Mouse (Mus musculus) midbrain, postnatal 0 days (tissue): Measurements from ENCODE around the gene Stap2. TPM values are rescaled to one million over a fixed set of nuclear protein-coding genes. Genes with fewer than 3 reads are reported as not detected.

Source experiments
- ATAC-seq: fragments of 200-750 bp; cut with Nextera tagmentation; 2 replicates; pipeline ENCODE4 v1.8.0; 2017; ENCODE audit warnings: moderate number of reproducible peaks, mild to moderate bottlenecking, moderate TSS enrichment, moderate library complexity; ENCODE audit not compliant: low FRiP score
- DNase-seq: peaks from one replicate; pipeline ENCODE4 v3.0.0-alpha.2; 2015; ENCODE audit warnings: low spot score
- H3K27ac ChIP-seq: fragments of 300-500 bp; sonication (generic); 2 replicates; pipeline ENCODE4 v1.5.1; 2014; ENCODE audit warnings: low read depth, mild to moderate bottlenecking, low read length, mixed read lengths
- H3K27me3 ChIP-seq: fragments of 300-500 bp; sonication (generic); 2 replicates; pipeline ENCODE4 v1.6.1; 2014; ENCODE audit warnings: low read length, control low read depth, mixed read lengths; ENCODE audit not compliant: insufficient read depth
- H3K36me3 ChIP-seq: fragments of 300-500 bp; sonication (generic); 2 replicates; pipeline ENCODE4 v1.6.1; 2014; ENCODE audit warnings: low read length, control low read depth, mixed read lengths; ENCODE audit not compliant: insufficient read depth
- H3K4me1 ChIP-seq: fragments of 300-500 bp; sonication (generic); 2 replicates; pipeline ENCODE4 v1.6.1; 2014; ENCODE audit warnings: mild to moderate bottlenecking, control low read depth, antibody characterized with exemption, low read length, mixed read lengths; ENCODE audit not compliant: insufficient read depth
- H3K4me2 ChIP-seq: fragments of 300-500 bp; sonication (generic); 2 replicates; pipeline ENCODE4 v1.6.1; 2014; ENCODE audit warnings: low read depth, mild to moderate bottlenecking, low read length, mixed read lengths; ENCODE audit not compliant: poor library complexity, severe bottlenecking
- H3K4me3 ChIP-seq: fragments of 300-500 bp; sonication (generic); 2 replicates; pipeline ENCODE4 v1.5.1; 2014; ENCODE audit warnings: low read depth, mild to moderate bottlenecking, low read length, moderate library complexity
- H3K9ac ChIP-seq: fragments of 300-500 bp; sonication (generic); replicated peaks from 2 replicates; pipeline ENCODE4 v1.6.1; 2014; ENCODE audit warnings: mild to moderate bottlenecking, low read length, moderate library complexity, mixed read lengths; ENCODE audit not compliant: poor library complexity, severe bottlenecking
- H3K9me3 ChIP-seq: fragments of 300-500 bp; sonication (generic); 2 replicates; pipeline ENCODE4 v1.6.1; 2016; ENCODE audit warnings: low read length, control low read depth
- CTCF ChIP-seq: IDR thresholded peaks from 2 replicates; pipeline ENCODE4 v1.5.1; 2016; ENCODE audit warnings: antibody characterized with exemption, mild to moderate bottlenecking
- WGBS: fragments of 180-500 bp; shearing (Covaris S2); extraction: QIAGEN DNeasy Blood & Tissue Kit; methylation state at CpG from one replicate; pipeline ENCODE4 v1.1.7; 2014; 5-methylcytosine and 5-hydroxymethylcytosine counted together
- polyA plus RNA-seq: library from polyadenylated mRNA; unstranded; fragments of >200 nt; fragmentation: Nextera tagmentation; extraction: Ambion mirVana; gene quantifications from 2 replicates; pipeline ENCODE4 v1.2.1, GENCODE M21; 2015
- total RNA-seq: library from RNA; depleted of rRNA; stranded (reverse); fragments of >200 nt; gene quantifications from 2 replicates; pipeline ENCODE4 v1.2.3, GENCODE M21; 2014

Stap2 gene
- total and polyA plus RNA-seq, 2 experiments from 2014 or later: 2.4 to 4.3 TPM

GRCm38 (mm10) chr17:56027801-56028441 is 22.5 kb upstream of the Stap2 start:
- H3K27me3 ChIP-seq: no peaks in the 10 kb centered on the region
- no peak overlapping the region for H3K9ac ChIP-seq
- ATAC-seq (no peak), DNase-seq (no peak)
- H3K9me3 ChIP-seq: no peaks in the 10 kb centered on the region
- H3K36me3 ChIP-seq: peaks cover 18% of the 10 kb centered on the region
- no peak overlapping the region for H3K4me2 ChIP-seq
- no peak for TF ChIP-seq CTCF
- H3K4me3 ChIP-seq: no peak overlapping the region
- H3K4me1 ChIP-seq: 0 out of 2 replicates have a peak, but pooled peaks cover 2% of the 10 kb centered on the region
- WGBS: 92% methylated on average over 5 of the region's 5 CpGs
- H3K27ac ChIP-seq: no peak overlapping the region

GRCm38 (mm10) chr17:56026881-56027280 is 21.5 kb upstream of the Stap2 start:
- WGBS: 86% methylated on average over 1 of the region's 1 CpGs
- DNase-seq (no peak), ATAC-seq (no peak)
- no peak for TF ChIP-seq CTCF
- Histone ChIP-seq H3K27me3 (no peaks in the 10 kb centered on the region), H3K27ac (no peak overlapping the region), H3K4me3 (no peak overlapping the region), H3K4me2 (no peak overlapping the region), H3K9ac (no peak overlapping the region), H3K9me3 (no peaks in the 10 kb centered on the region), H3K36me3 (peaks cover 16% of the 10 kb centered on the region), H3K4me1 (0 out of 2 replicates have a peak, but pooled peaks cover 5% of the 10 kb centered on the region)

GRCm38 (mm10) chr17:56026303-56026702 is 20.9 kb upstream of the Stap2 start:
- no peak overlapping the region for H3K4me3 ChIP-seq
- H3K27me3 ChIP-seq: no peaks in the 10 kb centered on the region
- DNase-seq (no peak), ATAC-seq (no peak)
- H3K4me1 ChIP-seq: 0 out of 2 replicates have a peak, but pooled peaks cover 5% of the 10 kb centered on the region
- no peaks in the 10 kb centered on the region for H3K9me3 ChIP-seq
- no peak overlapping the region for H3K4me2 ChIP-seq
- 94% methylated on average over 1 of the region's 1 CpGs for WGBS
- peaks cover 16% of the 10 kb centered on the region for H3K36me3 ChIP-seq
- TF ChIP-seq CTCF: no peak
- no peak overlapping the region for H3K9ac ChIP-seq
- H3K27ac ChIP-seq: no peak overlapping the region

GRCm38 (mm10) chr17:56024931-56025330 is 19.5 kb upstream of the Stap2 start:
- Histone ChIP-seq H3K27ac (no peak overlapping the region), H3K9ac (no peak overlapping the region), H3K9me3 (no peaks in the 10 kb centered on the region), H3K36me3 (peaks cover 12% of the 10 kb centered on the region), H3K4me2 (no peak overlapping the region), H3K27me3 (no peaks in the 10 kb centered on the region), H3K4me1 (0 out of 2 replicates have a peak, but pooled peaks cover 3% of the 10 kb centered on the region), H3K4me3 (no peak overlapping the region)
- ATAC-seq: no peak
- no peak for TF ChIP-seq CTCF
- no peak for DNase-seq
- WGBS: 88% methylated on average over 5 of the region's 5 CpGs

GRCm38 (mm10) chr17:56024476-56024875 is 19.1 kb upstream of the Stap2 start:
- 64% methylated on average over 2 of the region's 2 CpGs for WGBS
- Histone ChIP-seq H3K27me3 (no peaks in the 10 kb centered on the region), H3K4me3 (no peak overlapping the region), H3K27ac (no peak overlapping the region), H3K9me3 (no peaks in the 10 kb centered on the region), H3K4me2 (no peak overlapping the region), H3K9ac (no peak overlapping the region), H3K4me1 (0 out of 2 replicates have a peak, but pooled peaks cover 3% of the 10 kb centered on the region), H3K36me3 (peaks cover 14% of the 10 kb centered on the region)
- ATAC-seq (no peak), DNase-seq (no peak)
- no peak for TF ChIP-seq CTCF

- Histone ChIP-seq H3K4me2 (no peak overlapping the region), H3K4me1 (0 out of 2 replicates have a peak, but pooled peaks cover 3% of the 10 kb centered on the region), H3K4me3 (no peak overlapping the region), H3K27ac (no peak overlapping the region), H3K36me3 (peaks cover 18% of the 10 kb centered on the region), H3K9me3 (no peaks in the 10 kb centered on the region), H3K27me3 (no peaks in the 10 kb centered on the region), H3K9ac (no peak overlapping the region)
- TF ChIP-seq CTCF: no peak
- 84% methylated on average over 5 of the region's 5 CpGs for WGBS
- no peak for ATAC-seq
- no peak for DNase-seq
Measured at GRCm38 (mm10) chr17:56023386-56023785, 18.0 kb upstream of the Stap2 start.
